8 mouse cellular contexts compared by ENCODE assay signal in the genomic region with DNA sequence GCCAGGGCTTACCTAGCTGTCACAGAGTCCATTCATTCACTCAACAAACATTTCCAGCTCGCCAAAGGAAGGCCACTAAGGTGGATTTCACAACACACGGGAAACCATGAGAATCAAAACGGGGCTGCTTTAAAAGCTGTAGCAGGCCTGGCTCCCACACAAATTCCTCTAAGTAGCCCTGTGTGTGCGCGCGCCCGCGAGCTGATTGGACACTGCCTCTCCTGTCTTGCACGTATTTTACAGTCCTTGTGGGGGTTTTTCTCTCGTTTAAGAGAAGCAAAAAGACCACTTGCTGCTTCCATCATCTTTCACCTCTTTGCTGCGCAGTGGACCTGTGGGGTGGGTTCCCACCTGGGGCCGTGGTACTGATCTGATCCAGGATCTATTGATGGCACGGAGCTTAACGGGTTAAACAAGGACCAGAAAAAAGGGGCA.
DNase-seq lines count a peak whose midpoint lies in the region; ATAC-seq and TF ChIP-seq lines count a peak whose summit lies in the region.

No protein-coding gene starts in this region.

- no peaks in the 10 kb centered on the region for H3K36me3 ChIP-seq in forebrain, postnatal 0 days (ENCODE audit: insufficient read depth)

- peak; percentile 81 for ATAC-seq in forebrain, postnatal 0 days

- H3K4me3 ChIP-seq in cerebellum, adult 2 months (replicated peaks; ENCODE audit: insufficient read depth, low read depth, low read length) = peak overlapping the region; percentile 77
- peak overlapping the region; percentile 49 for H3K4me3 ChIP-seq in forebrain, postnatal 0 days (ENCODE audit: low read depth, low read length)

- H3K9ac ChIP-seq in forebrain, postnatal 0 days = peak overlapping the region; percentile 69

- no peak for TF ChIP-seq POLR2A in cerebellum, adult 2 months (IDR thresholded peaks at IDR 0.05; ENCODE audit: borderline replicate concordance, insufficient read depth, low read length)

- H3K27me3 ChIP-seq in cerebellum, adult 2 months (ENCODE audit: control insufficient read depth, insufficient read depth, low read length) = no peaks in the 10 kb centered on the region
- no peaks in the 10 kb centered on the region for H3K27me3 ChIP-seq in forebrain, postnatal 0 days (ENCODE audit: insufficient read depth, low read length)

- H3K9me3 ChIP-seq in forebrain, postnatal 0 days (ENCODE audit: low read length) = no peaks in the 10 kb centered on the region

- peaks cover 9% of the 10 kb centered on the region; the same call in 1 of the 2 replicates for H3K4me1 ChIP-seq in cerebellum, adult 2 months (ENCODE audit: control insufficient read depth, insufficient read depth, low read length)
- H3K4me1 ChIP-seq in forebrain, postnatal 0 days (ENCODE audit: insufficient read depth) = peaks cover 13% of the 10 kb centered on the region; the same call in 1 of the 2 replicates

- 2% methylated on average over 14 of the region's 14 CpGs for WGBS in cerebellum, adult 2 months
- WGBS in forebrain, postnatal 0 days = 1% methylated on average over 14 of the region's 14 CpGs

- DNase-seq in Muller cell, postnatal 12 days (ENCODE audit: inconsistent ontology term) = peak; percentile 51
- DNase-seq in cerebellum, adult 2 months = peak in 1 of 2 experiments; percentile 70
- DNase-seq in forebrain, postnatal 0 days = peak; percentile 74
- DNase-seq in hindlimb bud, embryonic 11.5 days (ENCODE audit: extremely low spot score, low read depth, low spot score) = peak; percentile 3
- DNase-seq in left cerebral cortex, adult 18-20 months (ENCODE audit: low spot score in 2 of 2) = peak; percentile 34 to 61
- DNase-seq in lung, postnatal 10 days = peak; percentile 42
- DNase-seq in right cerebral cortex, postnatal 4 days = peak; percentile 69
- no peak for DNase-seq in thymus, postnatal 25 days

- H3K27ac ChIP-seq in cerebellum, adult 2 months (ENCODE audit: insufficient read depth, low read length) = peak overlapping the region; percentile 92
- H3K27ac ChIP-seq in forebrain, postnatal 0 days (ENCODE audit: low read depth, low read length) = peak overlapping the region; percentile 79

- no peak for TF ChIP-seq CTCF in cerebellum, adult 2 months (IDR thresholded peaks at IDR 0.05; ENCODE audit: borderline replicate concordance, insufficient read depth, low read depth, low read length)
- TF ChIP-seq CTCF in forebrain, postnatal 0 days (IDR thresholded peaks at IDR 0.05; ENCODE audit: low read depth) = no peak

- H3K4me2 ChIP-seq in forebrain, postnatal 0 days (ENCODE audit: low read depth) = peak overlapping the region; percentile 90
